Mouse (Mus musculus) G1E (cell line): ENCODE results near the gene Sit1. TPM values are rescaled to one million over a fixed set of nuclear protein-coding genes. Genes with fewer than 3 reads are reported as not detected.

Source experiments
- ATAC-seq: 2 replicates; pipeline ENCODE4 v1.8.0; 2016; ENCODE audit warnings: mild to moderate bottlenecking; ENCODE audit not compliant: insufficient number of reproducible peaks, poor library complexity, low FRiP score, severe bottlenecking; ENCODE audit errors: extremely low read depth
- DNase-seq: peaks from one replicate; pipeline ENCODE4 v3.0.0; 2012; ENCODE audit warnings: low spot score
- H3K27me3 ChIP-seq: 2 replicates; pipeline ENCODE4 v1.6.1; 2012; ENCODE audit warnings: mild to moderate bottlenecking, low read length, inconsistent platforms; ENCODE audit not compliant: insufficient read depth
- H3K36me3 ChIP-seq: replicated peaks from 2 replicates; pipeline ENCODE3; 2012; ENCODE audit warnings: mild to moderate bottlenecking, inconsistent platforms
- H3K4me1 ChIP-seq: 2 replicates; pipeline ENCODE4 v1.6.1; 2012; ENCODE audit warnings: low read depth, low read length, inconsistent platforms, mixed read lengths; ENCODE audit not compliant: insufficient read depth
- H3K4me3 ChIP-seq: 2 replicates; pipeline ENCODE4 v1.5.1; 2012; ENCODE audit warnings: low read depth, mild to moderate bottlenecking, inconsistent platforms, low read length, moderate library complexity, mixed read lengths
- H3K9me3 ChIP-seq: replicated peaks from 2 replicates; pipeline ENCODE4 v1.6.1; 2012; ENCODE audit warnings: inconsistent platforms
- CTCF ChIP-seq: IDR thresholded peaks from 2 replicates; pipeline ENCODE4 v1.5.1; 2012; ENCODE audit warnings: low read depth, low read length, inconsistent platforms, mixed read lengths
- GATA1 ChIP-seq: IDR thresholded peaks from 2 replicates; pipeline ENCODE4 v1.6.1; 2012; ENCODE audit warnings: borderline replicate concordance, low read length, inconsistent platforms, mixed read lengths
- GATA2 ChIP-seq: IDR thresholded peaks from 2 replicates; pipeline ENCODE4 v1.6.1; 2012; ENCODE audit warnings: low read depth, low read length, inconsistent platforms, borderline replicate concordance
- POLR2AphosphoS5 ChIP-seq: IDR thresholded peaks from 2 replicates; pipeline ENCODE4 v1.6.1; 2012; ENCODE audit warnings: low read depth, low read length, inconsistent platforms; ENCODE audit not compliant: insufficient replicate concordance
- TAL1 ChIP-seq: conservative IDR thresholded peaks from 2 replicates; pipeline ENCODE4 v1.6.1; 2012; ENCODE audit warnings: low read depth, low read length, inconsistent platforms, mixed read lengths
- polyA plus RNA-seq: library from polyadenylated mRNA; stranded (reverse); fragments of >175 nt; gene quantifications from 2 replicates; pipeline ENCODE4 v1.2.3, GENCODE M21; 2012
- total RNA-seq, 2 experiments: library from RNA; stranded (forward) in 1 of 2; stranded (reverse) in 1 of 2; fragments of 200-1000 nt in 1 of 2; fragments of >200 nt in 1 of 2; fragmentation: Nextera tagmentation in 1 of 2; gene quantifications; 2 replicates each; pipeline ENCODE4 v1.2.3; 2014 to 2017

Sit1 gene
- total and polyA plus RNA-seq, 3 experiments: not detected

DNA sequence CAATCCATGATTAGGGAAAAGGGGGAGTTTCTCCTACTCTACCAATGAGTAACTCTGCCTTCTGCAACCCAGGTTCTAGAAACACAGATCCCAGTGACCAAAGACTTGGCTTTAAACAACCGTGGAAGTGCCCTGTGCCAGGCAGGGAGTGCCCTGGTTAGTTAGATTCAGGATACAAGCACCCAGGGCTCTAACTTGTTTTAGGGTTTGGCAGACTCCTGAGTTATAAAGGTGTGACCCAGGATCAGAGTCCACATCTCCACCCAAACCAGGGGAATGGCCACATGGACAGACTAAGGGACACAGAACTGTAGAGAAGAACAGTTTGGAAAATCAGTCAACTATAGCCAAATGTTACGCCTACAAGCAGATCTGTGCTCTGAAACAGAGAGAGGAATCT is 19.5 kb upstream of the Sit1 start:
- TF ChIP-seq GATA1 (no peak), POLR2AphosphoS5 (no peak), TAL1 (no peak), CTCF (no peak), GATA2 (no peak)
- ATAC-seq: no peak

DNA sequence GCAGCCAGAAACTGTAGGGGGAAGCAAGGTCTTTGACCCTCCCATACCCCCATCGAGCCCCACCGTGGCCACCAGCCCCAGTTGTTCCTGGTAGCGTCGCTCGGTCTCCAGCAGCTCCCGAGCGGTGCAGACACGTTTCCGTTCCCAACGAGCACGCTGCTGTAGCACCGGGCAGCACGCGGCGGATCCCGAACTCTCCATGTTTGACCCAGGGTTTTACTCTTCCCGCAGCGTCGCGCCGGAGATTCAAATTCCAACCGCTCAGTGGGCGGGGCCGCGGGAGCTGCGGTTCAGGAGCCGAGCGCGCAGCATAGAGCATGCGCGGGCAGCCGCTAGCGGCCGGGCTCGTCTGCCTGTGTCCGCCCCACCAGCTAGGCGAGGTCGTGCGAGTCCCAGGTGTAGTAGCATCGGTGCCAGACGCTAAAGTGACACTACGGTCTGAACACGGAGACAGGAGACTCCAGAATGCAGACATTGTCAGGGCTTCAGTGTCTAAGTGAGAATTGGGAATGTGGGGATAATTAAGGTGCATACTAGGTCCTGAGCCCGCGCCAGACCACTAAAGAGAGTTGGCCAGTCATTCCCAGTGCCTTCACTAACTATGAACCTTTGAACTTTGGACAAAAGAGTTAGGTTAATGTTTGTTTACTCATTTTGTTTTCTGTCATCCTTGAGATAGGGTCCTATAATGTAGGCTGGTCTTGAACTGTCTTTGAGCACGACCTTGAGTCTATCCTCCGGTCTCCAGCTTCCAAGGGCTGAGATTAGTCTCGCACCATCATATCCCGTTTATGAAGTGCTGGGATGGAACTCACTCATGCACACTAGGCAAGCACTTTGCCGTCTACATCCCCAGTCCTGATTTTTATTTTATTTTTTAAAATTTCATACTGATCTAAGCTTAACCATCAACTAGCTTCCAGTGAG is 16.1 kb upstream of the Sit1 start, which contains the start of gene Arhgef39:
TSS of gene Arhgef39 (minus strand) at position 289 of the 927 bp plus-strand sequence.
- H3K4me3 ChIP-seq: peak within 1 kb of the TSS; percentile 88
- peaks cover 39% of the 10 kb centered on the region for H3K36me3 ChIP-seq
- peaks cover 11% of the 10 kb centered on the region for H3K27me3 ChIP-seq
- H3K4me1 ChIP-seq: peaks cover 67% of the 10 kb centered on the region
- TF ChIP-seq POLR2AphosphoS5 (no peak), TAL1 (no peak), GATA1 (no peak), GATA2 (no peak), CTCF (no peak)
- no peaks in the 10 kb centered on the region for H3K9me3 ChIP-seq
- ATAC-seq: peak; percentile 22; the same call in 1 of the 2 replicates
- peak; percentile 75 for DNase-seq

More for the DNA sequence above, 19.5 kb upstream of the Sit1 start:
- Histone ChIP-seq H3K4me1 (peaks cover 36% of the 10 kb centered on the region), H3K9me3 (no peaks in the 10 kb centered on the region), H3K36me3 (peaks cover 6% of the 10 kb centered on the region), H3K4me3 (no peak overlapping the region), H3K27me3 (peaks cover 31% of the 10 kb centered on the region)
- no peak for DNase-seq

DNA sequence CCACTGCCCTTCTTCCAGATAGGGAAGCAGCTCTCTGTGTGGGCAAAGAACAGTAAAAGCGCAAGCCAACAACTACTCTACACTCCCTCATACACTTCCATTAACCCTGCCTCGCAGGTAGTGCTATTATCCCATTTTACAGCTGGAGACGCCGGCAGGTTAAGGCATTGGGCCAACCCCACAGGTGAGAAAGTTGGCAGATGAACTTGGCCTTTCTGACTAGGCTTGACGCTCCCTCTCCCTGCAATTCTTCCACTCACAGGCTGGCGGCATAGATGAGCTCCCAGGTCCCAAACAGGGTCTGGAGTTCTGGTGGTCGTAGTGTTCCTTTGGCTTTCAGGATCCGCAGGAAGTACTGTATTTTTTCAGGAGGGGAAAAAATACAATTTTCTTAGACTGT is 15.4 kb upstream of the Sit1 start:
- Histone ChIP-seq H3K36me3 (peaks cover 40% of the 10 kb centered on the region), H3K9me3 (no peaks in the 10 kb centered on the region), H3K4me1 (peaks cover 68% of the 10 kb centered on the region), H3K27me3 (peaks cover 11% of the 10 kb centered on the region), H3K4me3 (peak overlapping the region; percentile 88)
- no peak for TF ChIP-seq GATA1
- peak; percentile 11; the same call in 1 of the 2 replicates for TF ChIP-seq CTCF
- TF ChIP-seq GATA2: no peak
- ATAC-seq (peak; percentile 34; the same call in 1 of the 2 replicates), DNase-seq (peak; percentile 71)

DNA sequence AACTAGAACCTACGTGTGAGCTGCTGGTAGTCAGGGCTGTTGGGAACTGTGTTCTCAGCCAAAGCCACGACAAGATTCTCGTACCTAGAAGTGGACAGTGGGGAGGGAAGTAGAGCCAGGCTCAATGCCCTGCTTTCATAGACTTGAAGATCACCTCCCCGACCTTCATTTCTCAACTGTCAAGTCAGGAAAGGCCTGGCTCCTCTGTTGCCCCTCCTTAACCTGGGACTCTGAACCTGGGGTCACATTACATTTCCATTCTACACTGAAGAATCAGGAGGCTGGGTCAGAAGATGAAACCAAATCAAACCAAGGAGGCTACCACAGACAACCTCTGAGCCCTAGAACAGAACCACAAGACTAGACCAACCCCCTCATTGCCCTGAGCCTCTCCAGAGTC is 14.4 kb upstream of the Sit1 start:
- ATAC-seq (no peak), DNase-seq (no peak)
- peaks cover 40% of the 10 kb centered on the region for H3K36me3 ChIP-seq
- TF ChIP-seq CTCF: no peak
- TF ChIP-seq TAL1: no peak
- TF ChIP-seq GATA1: no peak
- no peak for TF ChIP-seq POLR2AphosphoS5
- TF ChIP-seq GATA2: no peak
- no peaks in the 10 kb centered on the region for H3K9me3 ChIP-seq
- H3K4me3 ChIP-seq: peak overlapping the region; percentile 88; the same call in 1 of the 2 replicates
- H3K27me3 ChIP-seq: peaks cover 3% of the 10 kb centered on the region
- H3K4me1 ChIP-seq: peaks cover 69% of the 10 kb centered on the region

DNA sequence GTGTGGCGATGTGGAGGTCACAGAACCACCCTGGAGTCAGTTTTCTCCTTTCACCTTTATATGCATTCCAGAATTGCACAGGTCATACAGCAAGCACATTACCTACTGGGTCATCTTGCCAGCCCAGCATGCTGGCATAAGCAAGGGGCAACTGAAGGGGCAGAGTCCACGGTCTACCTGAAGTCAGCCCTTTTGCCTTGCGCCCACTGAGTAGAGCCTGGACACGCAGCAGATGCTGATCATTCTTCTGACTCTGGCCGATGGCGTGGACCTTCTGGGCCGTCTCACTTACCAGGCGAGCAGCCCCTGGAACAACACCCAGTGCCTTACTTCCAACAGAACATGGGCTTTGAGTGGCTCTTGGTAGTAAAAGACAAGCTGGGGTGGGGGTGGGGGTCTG is 13.9 kb upstream of the Sit1 start:
- ATAC-seq (no peak), DNase-seq (no peak)
- Histone ChIP-seq H3K4me1 (peaks cover 69% of the 10 kb centered on the region), H3K4me3 (no peak overlapping the region; the same call in 1 of the 2 replicates), H3K36me3 (peaks cover 40% of the 10 kb centered on the region), H3K27me3 (peaks cover 3% of the 10 kb centered on the region), H3K9me3 (no peaks in the 10 kb centered on the region)
- TF ChIP-seq POLR2AphosphoS5 (no peak), TAL1 (no peak), GATA1 (no peak), GATA2 (no peak), CTCF (no peak)

DNA sequence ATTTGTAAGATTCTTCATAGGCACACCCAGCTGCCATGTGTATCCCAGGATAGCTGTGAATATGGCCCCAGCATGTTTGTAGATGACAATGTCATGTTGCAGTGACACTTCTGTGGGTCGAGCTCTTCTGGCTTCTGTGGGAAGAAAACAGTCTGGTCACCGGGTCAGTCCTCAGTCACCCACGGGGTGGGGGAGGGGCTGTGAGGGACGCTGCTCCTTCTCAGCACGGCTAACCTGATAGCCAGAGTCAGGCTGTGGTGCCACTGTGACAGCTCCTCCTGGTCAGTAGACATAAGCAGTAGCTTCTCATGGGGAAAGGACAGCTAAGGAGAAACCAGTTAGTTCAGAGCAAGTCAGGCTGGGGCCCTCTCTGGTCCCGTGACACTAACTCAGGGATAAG is 13.1 kb upstream of the Sit1 start:
- ATAC-seq (no peak), DNase-seq (no peak)
- Histone ChIP-seq H3K9me3 (no peaks in the 10 kb centered on the region), H3K36me3 (peaks cover 40% of the 10 kb centered on the region), H3K27me3 (no peaks in the 10 kb centered on the region; the same call in 1 of the 2 replicates), H3K4me1 (peaks cover 67% of the 10 kb centered on the region), H3K4me3 (no peak overlapping the region)
- TF ChIP-seq GATA1 (no peak), CTCF (no peak), POLR2AphosphoS5 (no peak), GATA2 (no peak), TAL1 (no peak)
